Mouse (Mus musculus): Measurements from ENCODE around the gene Fa2h.

Gene Fa2h

DNA sequence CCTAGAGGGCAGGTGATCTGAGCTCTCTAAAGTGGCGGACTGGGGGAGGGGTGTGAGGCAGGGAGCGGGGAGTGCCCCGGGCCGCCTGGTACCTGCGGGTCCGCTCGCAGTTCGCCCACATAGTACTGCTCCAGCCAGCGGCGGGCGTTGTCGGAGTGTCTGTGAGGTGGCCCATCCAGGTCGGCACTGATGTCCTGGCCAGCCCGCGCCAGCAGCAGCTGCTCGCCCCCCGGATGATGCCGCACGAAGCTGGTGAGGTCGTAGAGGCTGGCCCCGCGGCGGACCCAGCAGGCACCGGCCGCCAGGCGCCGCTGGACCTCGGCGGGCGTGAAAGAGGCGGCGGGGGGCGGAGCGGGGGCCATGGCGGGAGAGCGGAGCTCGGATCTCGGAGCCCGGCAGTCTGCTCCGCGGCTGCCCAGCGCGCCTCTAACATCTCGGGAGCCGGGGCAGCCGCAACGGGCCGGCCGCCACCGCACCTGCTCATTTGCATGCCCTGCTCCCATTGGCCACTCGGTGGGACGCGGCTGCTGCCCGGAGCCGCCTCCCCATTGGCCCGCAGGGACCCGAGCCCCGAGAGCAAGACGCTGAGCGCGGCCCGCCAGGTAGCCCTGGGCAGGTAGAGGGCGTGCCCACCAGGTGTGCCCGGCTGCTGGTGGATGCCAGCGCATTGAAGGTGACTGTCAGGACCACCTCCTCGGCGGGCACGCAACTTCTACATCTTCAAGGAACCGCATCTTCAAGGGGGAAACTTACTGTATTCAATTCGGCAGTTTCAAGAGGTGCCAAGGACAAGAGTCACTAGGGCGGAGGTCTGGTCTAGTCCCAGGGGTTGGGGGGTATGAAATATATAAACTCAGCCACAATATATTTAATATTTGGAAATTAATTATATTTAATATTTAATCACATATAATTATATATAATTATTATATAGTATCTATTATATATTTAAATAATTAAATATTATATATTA, at the start of gene Fa2h:
Gene Fa2h (minus strand): TSS at position 434 of the 973 bp plus-strand sequence.
- peak; percentile 72 for DNase-seq (ENCODE audit: low spot score)

- peak; percentile 68 for DNase-seq (ENCODE audit: low spot score)
These were observed 45.6 kb upstream of the Fa2h start for GRCm38 (mm10) chr8:111439189-111439588.

- DNase-seq (ENCODE audit: low spot score): no peak
These were observed 41.6 kb upstream of the Fa2h start for GRCm38 (mm10) chr8:111435071-111435828.

- no peak for DNase-seq (ENCODE audit: low spot score)
These were observed 31.0 kb upstream of the Fa2h start for GRCm38 (mm10) chr8:111424646-111425045.

DNA sequence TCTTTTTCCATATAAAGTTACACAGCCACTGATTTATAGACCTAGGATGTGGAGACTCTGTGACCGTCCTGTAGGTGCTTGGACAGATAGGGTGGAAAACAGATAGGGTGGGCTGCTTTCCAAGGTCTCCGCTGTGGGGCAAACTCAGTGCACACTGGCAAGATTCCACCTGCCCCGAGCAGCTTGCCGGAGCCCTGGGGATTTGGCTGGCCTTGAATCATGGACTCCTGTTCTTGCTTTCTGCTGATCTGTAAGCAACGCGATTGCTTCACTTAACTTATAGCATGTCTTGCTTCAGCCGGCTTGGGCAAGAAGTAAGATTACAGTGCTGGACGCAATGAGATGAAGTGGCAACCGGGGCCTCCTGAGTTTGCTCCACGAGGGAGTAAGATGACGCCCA, 30.6 kb upstream of the Fa2h start:
- no peak for DNase-seq (ENCODE audit: low spot score)

DNA sequence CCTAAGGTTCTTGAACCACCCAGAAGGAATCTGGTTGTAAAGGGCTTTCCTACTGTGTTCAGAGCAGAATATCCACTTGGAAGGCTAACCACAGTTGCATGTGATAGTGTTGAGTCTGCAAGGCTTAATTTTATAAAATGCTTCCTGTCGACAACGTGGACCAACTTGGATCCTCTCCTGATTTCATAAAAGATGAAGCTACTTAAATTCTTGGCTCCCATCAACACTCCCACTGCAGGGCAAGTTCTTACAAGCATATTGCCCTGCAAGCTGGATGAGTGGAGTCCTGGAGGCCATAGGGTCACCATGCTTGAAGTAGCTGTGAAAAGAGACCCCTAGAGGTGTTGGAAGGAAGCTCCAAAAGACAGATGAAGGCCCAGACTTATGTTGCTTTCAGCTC, 29.0 kb upstream of the Fa2h start:
- no peak for DNase-seq (ENCODE audit: low spot score)

- DNase-seq (ENCODE audit: low spot score): no peak
These were observed 25.5 kb upstream of the Fa2h start for GRCm38 (mm10) chr8:111419171-111419570.

- peak; percentile 13 for DNase-seq (ENCODE audit: low spot score)
These were observed 25.0 kb upstream of the Fa2h start for GRCm38 (mm10) chr8:111418601-111419000.

DNA sequence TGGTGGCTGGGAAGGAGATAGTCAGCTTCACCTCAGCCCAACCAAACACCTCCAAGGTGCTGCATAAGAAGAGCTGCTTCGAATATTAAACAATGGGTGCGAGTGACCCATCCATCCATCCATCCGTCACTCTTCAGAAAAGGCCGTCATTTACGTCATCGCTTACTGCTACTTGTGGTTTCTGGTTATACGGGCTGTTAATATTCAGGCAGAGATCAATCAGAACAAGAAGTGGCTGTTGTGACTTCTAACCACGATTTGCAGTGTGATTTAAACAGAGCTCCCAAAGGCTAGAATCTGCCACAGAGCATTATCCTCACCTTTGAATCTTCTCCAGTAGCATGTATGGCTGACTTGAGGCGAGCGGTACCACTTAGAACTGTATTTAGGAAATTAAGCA, 23.6 kb upstream of the Fa2h start:
- DNase-seq (ENCODE audit: low spot score): no peak

- no peak for DNase-seq (ENCODE audit: low spot score)
These were observed 9.8 kb upstream of the Fa2h start for GRCm38 (mm10) chr8:111403391-111403790.

- DNase-seq (ENCODE audit: low spot score): no peak
These were observed 2.4 kb downstream of the Fa2h start for GRCm38 (mm10) chr8:111391268-111391667.

DNA sequence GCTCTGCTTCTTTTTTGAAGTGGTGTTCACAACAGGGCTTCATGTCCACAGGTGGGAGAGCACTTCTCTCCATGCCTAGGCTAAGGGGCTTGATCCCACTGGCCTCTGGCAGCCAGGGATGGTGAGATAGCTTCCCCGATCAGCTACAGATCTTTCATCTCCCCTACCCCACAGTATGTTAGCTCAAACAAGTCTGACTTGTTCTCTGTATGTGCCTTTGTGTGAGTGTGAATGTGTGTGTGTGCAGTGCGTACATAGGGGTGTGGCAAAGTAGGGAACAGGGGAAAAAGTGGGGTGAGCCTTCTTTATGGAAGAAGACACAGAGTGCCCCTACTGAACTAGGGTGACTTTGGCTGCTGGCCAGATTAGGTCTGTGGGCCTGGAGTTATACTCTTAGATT, 2.8 kb downstream of the Fa2h start:
- DNase-seq (ENCODE audit: low spot score): no peak

- DNase-seq (ENCODE audit: low spot score): no peak
These were observed 4.0 kb downstream of the Fa2h start for GRCm38 (mm10) chr8:111389581-111389980.

- DNase-seq (ENCODE audit: low spot score): no peak
These were observed 7.7 kb downstream of the Fa2h start for GRCm38 (mm10) chr8:111385915-111386314.

- DNase-seq (ENCODE audit: low spot score): no peak
These were observed 9.0 kb downstream of the Fa2h start for GRCm38 (mm10) chr8:111384628-111385027.

DNA sequence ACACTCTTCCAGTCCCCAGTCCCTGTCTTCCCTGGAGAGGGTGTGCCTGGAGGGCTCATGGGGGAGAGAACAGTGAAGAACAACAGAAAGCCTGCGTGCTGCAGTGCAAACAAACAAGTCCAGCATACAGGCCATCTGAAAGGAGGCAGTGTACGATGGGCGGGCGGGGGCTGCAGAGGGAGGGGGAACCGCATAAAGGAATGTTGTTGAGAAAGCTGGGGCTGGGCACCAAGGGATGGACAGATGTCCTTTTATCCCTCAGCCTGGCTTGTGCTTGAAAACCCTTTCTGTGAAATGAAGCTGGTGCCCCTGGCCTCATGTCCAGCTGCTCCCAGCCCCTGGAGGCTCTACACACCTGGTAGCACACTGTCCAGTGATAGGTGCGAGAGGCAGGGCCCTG, 18.4 kb downstream of the Fa2h start:
- DNase-seq (ENCODE audit: low spot score): no peak

GRCm38 (mm10) chr8:111369711-111370110, 23.9 kb downstream of the Fa2h start:
- DNase-seq (ENCODE audit: low spot score): no peak

GRCm38 (mm10) chr8:111367350-111367749, 26.3 kb downstream of the Fa2h start:
- DNase-seq (ENCODE audit: low spot score): no peak

DNA sequence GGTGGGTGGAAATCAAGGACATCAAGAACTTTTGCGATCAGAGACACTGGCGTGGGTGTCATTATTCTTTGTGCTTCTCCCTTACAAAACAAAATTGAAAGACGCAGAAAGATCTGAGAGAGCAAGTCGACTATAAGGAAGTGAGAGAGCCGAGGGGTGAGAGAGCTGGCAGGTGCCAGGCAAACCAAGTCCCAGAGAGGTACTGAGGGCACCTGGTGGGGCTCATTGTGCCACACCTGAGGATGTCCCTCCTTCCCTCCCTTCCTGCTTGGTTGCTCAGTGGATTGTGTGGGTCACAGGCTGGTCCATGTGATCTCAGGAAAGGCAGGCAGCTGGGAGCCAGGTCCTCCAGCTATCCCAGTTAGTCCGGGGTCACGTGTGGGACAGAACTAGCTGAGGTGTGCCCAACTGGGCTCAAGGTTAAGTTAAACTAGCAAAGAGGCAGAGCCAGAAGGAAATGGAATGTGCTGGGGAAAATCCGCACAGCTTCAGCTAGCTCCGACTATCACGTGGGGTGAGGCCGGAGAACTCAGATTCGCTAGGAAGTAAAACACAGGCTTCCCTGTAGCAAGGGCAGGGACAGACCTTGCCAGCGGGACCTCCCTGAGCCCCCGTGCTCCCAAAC, 26.9 kb downstream of the Fa2h start:
- DNase-seq (ENCODE audit: low spot score): no peak

- DNase-seq (ENCODE audit: low spot score): no peak
These were observed 30.1 kb downstream of the Fa2h start for GRCm38 (mm10) chr8:111363489-111363888.

DNA sequence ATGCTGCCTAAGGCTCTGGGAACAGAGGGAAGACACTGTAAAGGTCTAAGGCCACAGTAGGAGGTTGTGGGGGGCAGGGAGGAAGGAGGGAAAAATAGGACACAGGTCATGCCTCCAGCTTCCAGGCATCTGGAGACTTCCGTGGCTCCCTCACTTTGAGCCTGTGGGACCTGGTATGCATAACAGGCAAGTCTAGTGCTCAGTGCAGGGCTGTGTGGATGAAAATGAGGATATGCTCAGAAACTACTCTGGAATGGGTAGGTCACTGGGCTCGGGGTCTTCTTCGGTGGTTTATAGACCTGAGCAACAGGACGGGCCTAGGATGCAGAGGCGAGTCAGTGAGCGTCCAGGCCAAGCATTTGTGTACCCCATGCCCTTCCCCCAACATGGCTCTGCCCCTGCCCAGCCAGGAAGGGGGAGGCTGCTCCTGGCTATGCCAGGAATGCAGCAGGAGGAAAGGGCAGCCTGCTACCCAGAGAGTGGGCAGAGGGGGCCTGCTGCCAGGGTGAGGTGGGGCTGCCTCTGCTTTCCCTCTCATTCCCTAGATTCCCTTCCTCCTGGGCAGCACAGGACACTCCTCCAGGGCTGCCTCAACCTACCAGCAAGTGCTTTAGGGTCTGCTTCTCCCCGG, 32.9 kb downstream of the Fa2h start:
- no peak for DNase-seq (ENCODE audit: low spot score)

GRCm38 (mm10) chr8:111359936-111360335, 33.7 kb downstream of the Fa2h start:
- DNase-seq (ENCODE audit: low spot score): no peak

All from urinary bladder, postnatal 25 days (tissue).